Mouse (Mus musculus) hindbrain, embryonic 13.5 days (tissue): ENCODE results near the gene Vmn1r218. TPM values are rescaled to one million over a fixed set of nuclear protein-coding genes. Genes with fewer than 3 reads are reported as not detected.
"Not testable (repeated sequence)": the region's sequence is repeated elsewhere in the genome, so short reads cannot be mapped to it uniquely, and the experiment has no call there.

ENCODE experiments used
- ATAC-seq: fragments of 200-750 bp; cut with Nextera tagmentation; 2 replicates; pipeline ENCODE4 v1.8.0; 2017; ENCODE audit warnings: moderate TSS enrichment; ENCODE audit not compliant: low FRiP score
- H3K27ac ChIP-seq: fragments of 300-500 bp; sonication (generic); 2 replicates; pipeline ENCODE4 v1.5.1; 2015; ENCODE audit warnings: inconsistent platforms, mild to moderate bottlenecking, moderate library complexity
- H3K27me3 ChIP-seq: fragments of 300-500 bp; sonication (generic); 2 replicates; pipeline ENCODE4 v1.6.1; 2015; ENCODE audit warnings: mild to moderate bottlenecking, inconsistent platforms
- H3K36me3 ChIP-seq: fragments of 300-500 bp; sonication (generic); 2 replicates; pipeline ENCODE4 v1.6.1; 2015; ENCODE audit warnings: mild to moderate bottlenecking, inconsistent platforms
- H3K4me1 ChIP-seq: fragments of 300-500 bp; sonication (generic); replicated peaks from 2 replicates; pipeline ENCODE4 v1.6.1; 2015; ENCODE audit warnings: inconsistent platforms
- H3K4me2 ChIP-seq: fragments of 300-500 bp; sonication (generic); 2 replicates; pipeline ENCODE4 v1.6.1; 2015; ENCODE audit warnings: inconsistent platforms, mild to moderate bottlenecking, moderate library complexity
- H3K4me3 ChIP-seq: fragments of 300-500 bp; sonication (generic); 2 replicates; pipeline ENCODE4 v1.5.1; 2015; ENCODE audit warnings: mild to moderate bottlenecking, inconsistent platforms
- H3K9ac ChIP-seq: fragments of 300-500 bp; sonication (generic); 2 replicates; pipeline ENCODE4 v1.6.1; 2015; ENCODE audit warnings: mild to moderate bottlenecking, inconsistent platforms
- H3K9me3 ChIP-seq: fragments of 300-500 bp; sonication (generic); 2 replicates; pipeline ENCODE4 v1.6.1; 2016; ENCODE audit warnings: inconsistent platforms
- WGBS: fragments of 180-500 bp; shearing (Covaris S2); methylation state at CpG from one replicate; pipeline ENCODE4 v1.1.7; 2015; 5-methylcytosine and 5-hydroxymethylcytosine counted together
- polyA plus RNA-seq: library from polyadenylated mRNA; unstranded; fragments of >200 nt; fragmentation: Nextera tagmentation; extraction: Ambion mirVana; gene quantifications from 2 replicates; pipeline ENCODE4 v1.2.1, GENCODE M21; 2015

Vmn1r218 gene
- 0.03 TPM in 1 of 2 replicates, not detected in the other for polyA plus RNA-seq

GRCm38 (mm10) chr13:23133099-23133498 lies at the start of gene Vmn1r218:
Gene Vmn1r218, plus strand, starts transcription at chr13:23133155.
- Histone ChIP-seq H3K4me2 (no peak within 1 kb of the TSS), H3K9me3 (no peaks in the 10 kb centered on the region), H3K27me3 (no peaks in the 10 kb centered on the region), H3K4me3 (no peak within 1 kb of the TSS), H3K9ac (no peak within 1 kb of the TSS), H3K4me1 (no peaks in the 10 kb centered on the region), H3K27ac (no peak within 1 kb of the TSS), H3K36me3 (no peaks in the 10 kb centered on the region)
- WGBS, result 77% methylated on average over 3 of the region's 3 CpGs
- ATAC-seq, result no peak

DNA sequence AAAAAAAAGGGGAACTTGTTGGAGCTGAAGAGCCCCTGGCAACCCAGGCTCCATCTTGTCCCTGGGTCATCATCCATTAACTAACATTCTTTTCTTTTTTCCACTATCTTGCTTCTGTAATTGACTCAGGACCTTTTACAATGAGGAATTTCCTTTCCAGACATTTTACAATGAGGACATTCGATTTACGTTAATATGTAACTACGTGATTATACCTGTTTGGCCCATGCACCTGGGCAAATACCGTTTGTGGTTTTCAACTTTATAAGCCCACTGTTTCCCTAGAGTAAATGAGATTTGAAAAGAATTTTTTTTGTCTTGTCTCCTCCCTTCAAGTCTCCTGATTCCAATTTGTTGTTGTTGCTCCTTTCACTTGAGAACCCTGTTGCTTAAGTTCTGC lies 38.6 kb upstream of the Vmn1r218 start:
- WGBS, result 88% methylated on average over 4 of the region's 4 CpGs
- no peak for ATAC-seq
- no peak overlapping the region for H3K4me3 ChIP-seq

GRCm38 (mm10) chr13:23118126-23118525 lies 14.8 kb upstream of the Vmn1r218 start, which contains the start of gene Vmn1r217:
Gene Vmn1r217, minus strand, starts transcription at chr13:23118226.
- H3K4me1 ChIP-seq, H3K27ac ChIP-seq, H3K9ac ChIP-seq, H3K36me3 ChIP-seq, H3K9me3 ChIP-seq, ATAC-seq, H3K4me2 ChIP-seq, H3K4me3 ChIP-seq, H3K27me3 ChIP-seq: not testable (repeated sequence)
- WGBS, result 90% methylated on average over 1 of the region's 1 CpGs

More for the DNA sequence above, 38.6 kb upstream of the Vmn1r218 start:
- Histone ChIP-seq H3K27ac (no peak overlapping the region), H3K9ac (no peak overlapping the region), H3K4me2 (no peak overlapping the region), H3K4me1 (no peaks in the 10 kb centered on the region), H3K9me3 (no peaks in the 10 kb centered on the region), H3K27me3 (no peaks in the 10 kb centered on the region), H3K36me3 (no peaks in the 10 kb centered on the region)

GRCm38 (mm10) chr13:23120611-23121010 lies 12.3 kb upstream of the Vmn1r218 start:
- Histone ChIP-seq H3K9me3 (no peaks in the 10 kb centered on the region), H3K27me3 (no peaks in the 10 kb centered on the region), H3K9ac (no peak overlapping the region), H3K27ac (no peak overlapping the region), H3K4me2 (no peak overlapping the region), H3K4me3 (no peak overlapping the region), H3K4me1 (no peaks in the 10 kb centered on the region), H3K36me3 (no peaks in the 10 kb centered on the region)
- WGBS, result 93% methylated on average over 2 of the region's 2 CpGs
- no peak for ATAC-seq

DNA sequence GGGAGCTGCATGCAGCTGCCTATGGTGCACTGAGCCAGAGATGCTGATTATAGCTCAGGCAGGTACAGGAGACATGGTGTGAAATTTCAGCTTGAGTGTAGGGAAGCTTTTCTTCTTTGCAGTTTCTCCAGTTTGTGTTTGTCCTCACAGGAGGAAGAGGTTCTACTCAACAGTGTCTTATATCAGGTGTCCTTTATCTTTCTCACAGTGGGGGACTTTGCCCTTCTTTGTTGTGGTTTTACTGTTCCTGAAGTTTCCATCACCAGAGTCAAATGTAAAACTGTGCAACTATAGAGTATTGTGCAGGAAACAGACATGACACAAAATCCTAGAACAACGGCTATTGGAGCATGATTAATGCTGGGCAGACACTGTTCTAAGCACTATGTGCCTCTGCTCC lies 546 bp downstream of the Vmn1r218 start:
- 73% methylated on average over 1 of the region's 1 CpGs for WGBS
- no peak overlapping the region for H3K27ac ChIP-seq
- H3K4me1 ChIP-seq, result no peaks in the 10 kb centered on the region
- no peaks in the 10 kb centered on the region for H3K9me3 ChIP-seq
- H3K4me2 ChIP-seq, result no peak overlapping the region
- no peak overlapping the region for H3K4me3 ChIP-seq
- H3K27me3 ChIP-seq, result no peaks in the 10 kb centered on the region
- no peak overlapping the region for H3K9ac ChIP-seq
- no peaks in the 10 kb centered on the region for H3K36me3 ChIP-seq
- ATAC-seq, result no peak

DNA sequence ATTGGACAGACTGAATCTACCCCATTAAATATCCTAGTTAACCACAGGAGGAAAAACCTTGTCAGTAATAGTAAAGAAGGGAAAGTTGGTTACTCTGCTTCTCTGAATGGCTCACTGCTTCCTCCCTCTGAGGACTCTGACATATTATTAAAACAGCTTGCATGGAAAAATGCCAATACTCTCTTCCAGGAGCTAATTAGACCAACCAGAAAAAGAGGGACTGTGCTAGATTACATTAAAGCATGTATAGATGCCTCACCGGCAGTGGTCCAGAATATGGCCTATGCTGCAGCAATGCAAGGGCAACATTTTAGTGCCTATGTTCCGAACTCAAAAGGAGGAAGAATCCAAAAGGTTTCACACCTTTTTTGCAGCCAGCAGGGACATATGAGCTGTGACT lies 5.9 kb downstream of the Vmn1r218 start:
- Histone ChIP-seq H3K27me3 (no peaks in the 10 kb centered on the region), H3K4me1 (no peaks in the 10 kb centered on the region), H3K4me3 (no peak overlapping the region), H3K27ac (no peak overlapping the region), H3K9ac (no peak overlapping the region), H3K4me2 (no peak overlapping the region), H3K9me3 (no peaks in the 10 kb centered on the region), H3K36me3 (no peaks in the 10 kb centered on the region)
- no peak for ATAC-seq
- WGBS, result 90% methylated on average over 2 of the region's 2 CpGs

DNA sequence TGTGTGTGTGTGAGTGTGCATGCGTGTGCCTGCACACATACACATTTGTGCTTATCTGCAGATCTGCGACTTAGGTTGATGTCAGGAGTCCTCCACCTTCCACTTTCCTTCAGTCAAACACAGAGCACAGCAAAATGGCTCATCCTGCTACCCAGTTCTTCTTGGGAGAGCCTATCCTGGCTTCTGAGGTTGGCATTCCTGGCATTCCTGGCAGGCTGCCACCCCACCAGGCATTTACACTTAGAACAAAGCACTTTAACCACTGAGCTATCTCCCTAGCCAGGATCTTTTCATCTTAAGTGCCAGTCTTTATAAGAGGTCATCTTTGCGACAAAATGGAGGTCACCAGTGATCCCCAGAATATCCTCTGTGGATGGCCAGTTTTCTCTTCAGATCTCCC lies 24.9 kb downstream of the Vmn1r218 start:
- no peaks in the 10 kb centered on the region for H3K4me1 ChIP-seq

DNA sequence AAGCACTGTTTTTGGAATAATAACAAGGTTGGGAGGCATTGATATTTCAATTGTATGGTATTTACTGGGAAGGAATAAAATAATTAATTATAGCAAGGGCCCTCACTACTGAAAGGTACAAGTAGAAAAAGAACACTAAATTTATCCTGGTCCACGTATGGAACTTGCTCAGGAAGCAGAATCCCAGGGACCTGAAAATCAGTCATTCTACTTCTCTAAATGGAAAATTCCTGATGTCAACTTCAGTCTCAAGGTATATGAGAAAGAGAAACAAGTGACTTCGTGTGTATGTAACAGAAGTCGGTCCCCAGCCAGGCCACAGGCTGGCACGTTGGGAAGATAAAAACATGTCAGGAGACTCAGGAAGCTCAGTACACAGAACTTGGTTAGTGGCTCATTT lies 26.1 kb downstream of the Vmn1r218 start, which contains the start of gene Vmn1r219:
Vmn1r219 (plus strand) TSS at position 301 of the 400 bp plus-strand sequence.
- Histone ChIP-seq H3K27ac (no peak within 1 kb of the TSS), H3K9me3 (no peaks in the 10 kb centered on the region), H3K9ac (no peak within 1 kb of the TSS), H3K36me3 (no peaks in the 10 kb centered on the region), H3K4me3 (no peak within 1 kb of the TSS), H3K4me2 (no peak within 1 kb of the TSS), H3K27me3 (no peaks in the 10 kb centered on the region), H3K4me1 (no peaks in the 10 kb centered on the region)
- WGBS, result 85% methylated on average over 4 of the region's 4 CpGs
- ATAC-seq, result no peak

More for the DNA sequence above, 24.9 kb downstream of the Vmn1r218 start:
- Histone ChIP-seq H3K9ac (no peak overlapping the region), H3K4me3 (no peak overlapping the region), H3K36me3 (no peaks in the 10 kb centered on the region), H3K27me3 (no peaks in the 10 kb centered on the region), H3K4me2 (no peak overlapping the region), H3K27ac (no peak overlapping the region), H3K9me3 (no peaks in the 10 kb centered on the region)
- WGBS, result 60% methylated on average over 2 of the region's 3 CpGs
- no peak for ATAC-seq

DNA sequence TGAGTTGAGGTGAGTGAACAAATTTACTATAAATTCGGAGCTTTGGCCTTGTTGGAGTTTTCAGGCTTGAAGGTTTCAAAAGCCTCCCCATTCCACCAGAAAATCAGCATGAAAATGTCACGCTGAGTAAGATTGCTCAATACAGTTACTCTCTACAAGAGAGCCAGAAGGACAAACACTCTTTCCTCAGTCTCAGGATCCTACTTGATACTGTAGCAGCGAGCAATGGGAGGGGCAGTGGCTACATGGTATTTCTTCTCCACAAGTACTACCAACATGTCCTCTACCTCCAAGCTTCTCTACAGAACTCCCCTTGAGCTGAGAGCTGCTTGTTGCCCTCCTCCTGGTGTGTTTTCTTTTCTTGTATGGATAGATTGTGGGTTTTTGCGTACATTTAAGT lies 33.5 kb downstream of the Vmn1r218 start:
- H3K27ac ChIP-seq, H3K36me3 ChIP-seq, ATAC-seq, H3K4me1 ChIP-seq, H3K4me2 ChIP-seq, H3K4me3 ChIP-seq, H3K9me3 ChIP-seq, H3K27me3 ChIP-seq, H3K9ac ChIP-seq: not testable (repeated sequence)
- WGBS, result 85% methylated on average over 4 of the region's 4 CpGs

GRCm38 (mm10) chr13:23187875-23188274 lies 54.9 kb downstream of the Vmn1r218 start, which contains the start of gene Vmn1r220:
Gene Vmn1r220, minus strand, starts transcription at chr13:23187975.
- ATAC-seq, result no peak
- Histone ChIP-seq H3K4me2 (no peak within 1 kb of the TSS), H3K27me3 (no peaks in the 10 kb centered on the region), H3K9me3 (no peaks in the 10 kb centered on the region), H3K9ac (no peak within 1 kb of the TSS), H3K27ac (no peak within 1 kb of the TSS), H3K4me3 (no peak within 1 kb of the TSS), H3K36me3 (no peaks in the 10 kb centered on the region), H3K4me1 (no peaks in the 10 kb centered on the region)
- 88% methylated on average over 2 of the region's 2 CpGs for WGBS

Other genes starting within 250 kb of the Vmn1r218 start
- gene Vmn1r212, start 248.9 kb upstream of the Vmn1r218 start, polyA plus RNA-seq, result not detected in 2 replicates
- not detected in 2 replicates for gene Vmn1r213, start 125.5 kb upstream of the Vmn1r218 start, polyA plus RNA-seq
- not detected in 2 replicates for gene Vmn1r214, start 102.7 kb upstream of the Vmn1r218 start, polyA plus RNA-seq
- gene Vmn1r215, start 65.1 kb upstream of the Vmn1r218 start, polyA plus RNA-seq, result not detected in 2 replicates
- gene Vmn1r217, start 14.9 kb upstream of the Vmn1r218 start, polyA plus RNA-seq, result not detected in 2 replicates
- not detected in 2 replicates for gene Vmn1r219, start 26.2 kb downstream of the Vmn1r218 start, polyA plus RNA-seq
- not detected in 2 replicates for gene Vmn1r220, start 54.8 kb downstream of the Vmn1r218 start, polyA plus RNA-seq
- not detected in 2 replicates for gene Vmn1r221, start 81.0 kb downstream of the Vmn1r218 start, polyA plus RNA-seq
- not detected in 2 replicates for gene Vmn1r222, start 102.8 kb downstream of the Vmn1r218 start, polyA plus RNA-seq
- not detected in 2 replicates for gene Vmn1r223, start 114.0 kb downstream of the Vmn1r218 start, polyA plus RNA-seq
- gene Zfp322a, start 236.1 kb downstream of the Vmn1r218 start, polyA plus RNA-seq, result 54.5 and 58.1 TPM in 2 replicates